24 mouse cellular contexts compared by ENCODE assay signal in genomic region chr6:126440254-126440653, GRCm38 (mm10).
DNase-seq lines count a peak whose midpoint lies in the region; ATAC-seq and TF ChIP-seq lines count a peak whose summit lies in the region.
"Had no signal": no experiment of that assay in that cellular context is flagged by ENCODE, and none has a peak within 500 bp of the region (broad histone marks: within the 10 kb centered on the region; RNA-seq: fewer than 3 reads in every experiment).

No protein-coding gene starts in this region.

- peak; percentile 53 for DNase-seq in 3T3-L1 (ENCODE audit: low read depth, low spot score)
- peak; percentile 62 for DNase-seq in Muller cell, postnatal 12 days (ENCODE audit: inconsistent ontology term)
- DNase-seq in Patski (ENCODE audit: low read depth, low spot score) = peak; percentile 41
- DNase-seq in spleen, postnatal 14 days (ENCODE audit: low spot score in 2 of 2) = no peak
- no peak for DNase-seq in lung, postnatal 25 days (ENCODE audit: low spot score)
- DNase-seq: adrenal gland, adult 2 months; adrenal gland, postnatal 10 days; adrenal gland, postnatal 25 days; B cell, adult 2 months; cerebellum, adult 11 months; cerebellum, adult 18-20 months; cerebellum, adult 8-10 months; cerebellum, adult 9-11 months; cerebellum, postnatal 14 days; cerebellum, postnatal 36 days; embryo, embryonic 11 days had no signal

- ATAC-seq in Patski = peak; percentile 67
- no peak for ATAC-seq in granulocyte monocyte progenitor cell, adult 5-6 weeks (replicated peaks; ENCODE audit: poor library complexity, severe bottlenecking)
- ATAC-seq: CD4-positive, CD25-positive, alpha-beta regulatory T cell, adult 4 months; forebrain, embryonic 14.5 days; forebrain, embryonic 16.5 days had no signal

- H3K27me3 ChIP-seq in Patski = no peaks in the 10 kb centered on the region
- H3K27me3 ChIP-seq: CH12.LX; embryonic facial prominence, embryonic 13.5 days; embryonic facial prominence, embryonic 15.5 days; forebrain, embryonic 12.5 days had no signal

- POLR2A ChIA-PET in Patski (lab: Charles Lee) = interaction anchor here (1.1 kb wide), 1 partner anchor 10 kb away, joined by 3 read pairs; no protein-coding TSS in a partner anchor

- CTCF ChIA-PET in Patski (lab: Charles Lee) = interaction anchor here (1.6 kb wide), 1 partner anchor 17 kb away, joined by 3 read pairs; no protein-coding TSS in a partner anchor

- TF ChIP-seq CTCF in Patski (IDR thresholded peaks at IDR 0.05) = no peak

- in situ Hi-C loops in Patski (cut with MboI; ENCODE audit: low pct_unique_long_range_greater_than_20kb) = no loop called here

Comparison
In these comparisons a context has a peak if more than half of its experiments do, and no peak if none do; other contexts are left out.
1. DNase-seq: peak in 3T3-L1 (single experiment), Muller cell, postnatal 12 days (single experiment) and Patski (single experiment); none in spleen, postnatal 14 days (0 of 2) and lung, postnatal 25 days (single experiment).